Mouse (Mus musculus): Measurements from ENCODE around the gene Tssk3. TPM values are rescaled to one million over a fixed set of nuclear protein-coding genes. Genes with fewer than 3 reads are reported as not detected.
"Not testable (repeated sequence)": the region's sequence is repeated elsewhere in the genome, so short reads cannot be mapped to it uniquely, and the experiment has no call there.

Gene Tssk3
- polyA plus RNA-seq, 1 experiment from 2014 or later, result not detected

DNA sequence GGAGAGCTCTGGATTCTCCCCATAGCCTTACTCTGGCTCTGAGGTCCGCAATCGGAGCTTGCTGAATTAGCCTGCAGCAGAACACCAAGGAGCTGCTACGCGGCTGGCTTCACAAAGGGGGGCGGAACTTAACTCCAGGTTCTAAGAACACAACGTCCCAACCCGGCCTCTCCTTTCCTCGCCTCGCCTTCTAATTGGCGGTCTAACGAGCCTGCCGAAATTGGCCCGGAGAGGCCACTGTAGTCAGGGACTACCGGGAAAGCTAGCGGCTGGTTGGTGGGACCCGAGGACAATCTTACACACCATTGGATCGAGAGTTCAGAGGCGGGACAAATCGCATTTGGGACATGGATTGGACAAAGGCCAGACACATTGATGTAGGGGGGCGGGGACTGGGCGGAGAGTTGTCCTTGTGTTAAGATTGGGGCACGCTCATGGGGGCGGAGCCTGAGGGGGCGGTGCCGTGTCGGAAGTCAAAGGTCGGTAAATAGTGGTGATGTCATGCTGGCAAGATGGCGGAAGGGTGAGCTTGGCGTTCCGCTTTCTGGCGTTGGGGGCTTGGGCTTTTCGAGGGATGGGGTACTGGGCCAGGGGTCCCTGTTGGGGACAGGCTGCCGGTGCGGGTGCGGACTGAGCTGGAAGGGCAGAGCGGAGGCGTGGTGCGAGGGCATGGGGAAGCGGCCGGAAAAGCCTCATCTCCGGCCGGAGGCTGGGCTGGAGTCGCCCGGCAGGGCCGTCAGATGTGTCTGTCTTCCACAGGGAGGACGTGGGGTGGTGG, 29.4 kb downstream of the Tssk3 start, which contains the start of gene Bsdc1:
Bsdc1 (plus strand) TSS at position 399 of the 778 bp plus-strand sequence.
- H3K27me3 ChIP-seq (ENCODE audit: control insufficient read depth, insufficient read depth, low read length), result no peaks in the 10 kb centered on the region
- WGBS (ENCODE audit: insufficient replicate concordance), result under 1% methylated on average over 45 of the region's 46 CpGs
- H3K4me1 ChIP-seq (ENCODE audit: control insufficient read depth, insufficient read depth, low read length), result peaks cover 6% of the 10 kb centered on the region; the same call in 1 of the 2 replicates
- peak within 1 kb of the TSS; percentile 85 for H3K4me3 ChIP-seq (ENCODE audit: low read depth, low read length)
- H3K36me3 ChIP-seq (ENCODE audit: control insufficient read depth, insufficient read depth, low read length), result peaks cover 11% of the 10 kb centered on the region
- peak within 1 kb of the TSS; percentile 81 for H3K9ac ChIP-seq (ENCODE audit: low read depth, low read length)
- peak; percentile 99 for ATAC-seq (replicated peaks; ENCODE audit: insufficient number of reproducible peaks, low FRiP score, low TSS enrichment)
- H3K4me2 ChIP-seq, result peak within 1 kb of the TSS; percentile 87
- H3K9me3 ChIP-seq (replicated peaks; ENCODE audit: control insufficient read depth, low read length), result no peaks in the 10 kb centered on the region
- H3K27ac ChIP-seq (ENCODE audit: low read depth, low read length), result peak within 1 kb of the TSS; percentile 77

DNA sequence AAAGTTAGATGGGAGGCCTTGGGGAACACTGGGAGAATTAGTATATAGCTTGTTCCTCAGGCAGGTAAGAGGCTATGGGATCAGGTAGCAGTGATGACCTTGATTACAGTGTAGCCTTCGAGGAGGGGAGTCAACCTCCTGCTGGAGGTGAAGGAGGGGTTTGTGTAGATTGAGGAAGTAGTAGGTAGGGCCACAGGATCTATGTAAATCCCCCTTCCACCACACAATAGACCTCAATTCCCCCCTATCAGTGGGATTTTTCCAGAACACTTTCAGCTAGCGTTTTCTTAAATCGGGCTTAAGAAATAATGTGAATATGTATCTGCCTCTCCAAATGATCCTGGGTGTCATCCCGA, 30.0 kb downstream of the Tssk3 start:
- Histone ChIP-seq H3K4me1 (ENCODE audit: control insufficient read depth, insufficient read depth, low read length) (peaks cover 6% of the 10 kb centered on the region; the same call in 1 of the 2 replicates), H3K9ac (ENCODE audit: low read depth, low read length) (peak overlapping the region; percentile 81), H3K27ac (ENCODE audit: low read depth, low read length) (peak overlapping the region; percentile 77), H3K36me3 (ENCODE audit: control insufficient read depth, insufficient read depth, low read length) (peaks cover 7% of the 10 kb centered on the region), H3K4me3 (ENCODE audit: low read depth, low read length) (peak overlapping the region; percentile 85), H3K9me3 (replicated peaks; ENCODE audit: control insufficient read depth, low read length) (no peaks in the 10 kb centered on the region), H3K4me2 (peak overlapping the region; percentile 84), H3K27me3 (ENCODE audit: control insufficient read depth, insufficient read depth, low read length) (no peaks in the 10 kb centered on the region)
- WGBS (ENCODE audit: insufficient replicate concordance), result 0% methylated on average over 4 of the region's 4 CpGs
- no peak for ATAC-seq (replicated peaks; ENCODE audit: insufficient number of reproducible peaks, low FRiP score, low TSS enrichment)

DNA sequence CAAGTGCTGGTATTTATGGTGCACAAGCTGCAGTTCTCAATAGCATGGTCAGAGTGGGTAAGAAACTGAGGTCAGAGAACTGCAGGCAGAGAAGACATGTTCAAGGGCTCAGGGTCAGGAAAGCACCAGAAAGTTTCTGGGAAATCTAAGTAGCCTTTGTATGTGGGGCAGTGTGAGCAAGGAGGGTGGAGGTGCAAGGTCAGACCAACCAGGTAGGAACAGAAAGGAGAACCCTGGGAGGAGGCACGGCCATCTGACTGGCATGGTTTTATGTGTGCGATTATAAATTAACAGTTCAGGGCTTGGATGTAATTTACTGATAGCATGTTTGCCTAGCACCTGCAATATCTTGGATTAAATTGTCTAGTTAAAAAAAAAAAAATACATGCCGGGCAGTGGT, 31.1 kb downstream of the Tssk3 start:
- H3K9ac ChIP-seq (ENCODE audit: low read depth, low read length), result no peak overlapping the region
- no peaks in the 10 kb centered on the region for H3K36me3 ChIP-seq (ENCODE audit: control insufficient read depth, insufficient read depth, low read length)
- H3K9me3 ChIP-seq (replicated peaks; ENCODE audit: control insufficient read depth, low read length), result no peaks in the 10 kb centered on the region
- no peak for ATAC-seq (replicated peaks; ENCODE audit: insufficient number of reproducible peaks, low FRiP score, low TSS enrichment)
- WGBS (ENCODE audit: insufficient replicate concordance), result 88% methylated on average over 3 of the region's 3 CpGs
- H3K4me2 ChIP-seq, result no peak overlapping the region
- H3K27me3 ChIP-seq (ENCODE audit: control insufficient read depth, insufficient read depth, low read length), result no peaks in the 10 kb centered on the region
- H3K27ac ChIP-seq (ENCODE audit: low read depth, low read length), result no peak overlapping the region
- H3K4me3 ChIP-seq (ENCODE audit: low read depth, low read length), result no peak overlapping the region
- H3K4me1 ChIP-seq (ENCODE audit: control insufficient read depth, insufficient read depth, low read length), result peaks cover 6% of the 10 kb centered on the region; the same call in 1 of the 2 replicates

DNA sequence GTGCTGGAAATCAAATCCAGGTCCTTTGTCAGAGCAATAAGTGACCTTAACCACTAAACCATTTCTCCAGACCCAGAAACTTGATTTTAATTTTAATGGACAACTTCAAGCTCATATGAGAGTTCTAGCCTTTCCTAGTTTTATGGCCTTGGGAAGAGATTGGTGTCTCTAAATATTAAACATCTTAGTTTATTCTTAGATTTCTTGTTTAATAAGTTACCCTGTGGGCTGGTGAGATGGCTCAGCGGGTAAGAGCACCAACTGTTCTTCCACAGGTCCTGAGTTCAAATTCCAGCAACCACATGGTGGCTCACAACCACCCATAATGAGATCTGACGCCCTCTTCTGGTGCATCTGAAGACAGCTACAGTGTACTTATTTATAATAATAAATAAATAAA, 33.5 kb downstream of the Tssk3 start:
- not testable (repeated sequence) for H3K27ac ChIP-seq (ENCODE audit: low read depth, low read length); H3K4me3 ChIP-seq (ENCODE audit: low read depth, low read length); H3K9me3 ChIP-seq (replicated peaks; ENCODE audit: control insufficient read depth, low read length); H3K27me3 ChIP-seq (ENCODE audit: control insufficient read depth, insufficient read depth, low read length); H3K4me2 ChIP-seq; H3K4me1 ChIP-seq (ENCODE audit: control insufficient read depth, insufficient read depth, low read length); H3K9ac ChIP-seq (ENCODE audit: low read depth, low read length); ATAC-seq (replicated peaks; ENCODE audit: insufficient number of reproducible peaks, low FRiP score, low TSS enrichment); H3K36me3 ChIP-seq (ENCODE audit: control insufficient read depth, insufficient read depth, low read length)
- WGBS (ENCODE audit: insufficient replicate concordance), result 59% methylated on average over 2 of the region's 2 CpGs

DNA sequence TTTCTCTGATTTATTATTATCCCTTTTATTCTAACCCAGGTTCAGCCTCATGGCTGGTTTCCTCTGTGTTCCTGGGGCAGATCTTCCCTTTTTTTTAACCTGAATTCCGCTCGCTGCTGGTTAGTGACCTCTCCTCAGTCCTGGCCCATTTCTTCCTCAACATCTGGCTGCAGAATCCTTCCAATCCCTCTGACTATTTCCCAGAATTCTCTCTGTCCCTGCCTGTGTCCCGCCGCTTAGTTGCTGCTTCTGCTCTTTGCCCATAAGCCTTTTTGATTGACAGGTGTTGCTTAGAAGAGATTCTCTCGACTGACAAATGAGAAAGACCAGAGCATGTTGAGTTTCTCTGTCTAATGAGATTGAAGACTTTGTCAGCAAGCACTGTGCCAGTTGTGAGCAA, 34.7 kb downstream of the Tssk3 start:
- no peaks in the 10 kb centered on the region for H3K36me3 ChIP-seq (ENCODE audit: control insufficient read depth, insufficient read depth, low read length)
- H3K4me1 ChIP-seq (ENCODE audit: control insufficient read depth, insufficient read depth, low read length), result no peaks in the 10 kb centered on the region
- no peak overlapping the region for H3K9ac ChIP-seq (ENCODE audit: low read depth, low read length)
- H3K9me3 ChIP-seq (replicated peaks; ENCODE audit: control insufficient read depth, low read length), result no peaks in the 10 kb centered on the region
- H3K4me2 ChIP-seq, result no peak overlapping the region
- no peak for ATAC-seq (replicated peaks; ENCODE audit: insufficient number of reproducible peaks, low FRiP score, low TSS enrichment)
- H3K4me3 ChIP-seq (ENCODE audit: low read depth, low read length), result no peak overlapping the region
- H3K27ac ChIP-seq (ENCODE audit: low read depth, low read length), result no peak overlapping the region
- no peaks in the 10 kb centered on the region for H3K27me3 ChIP-seq (ENCODE audit: control insufficient read depth, insufficient read depth, low read length)
- 49% methylated on average over 5 of the region's 5 CpGs for WGBS (ENCODE audit: insufficient replicate concordance)

DNA sequence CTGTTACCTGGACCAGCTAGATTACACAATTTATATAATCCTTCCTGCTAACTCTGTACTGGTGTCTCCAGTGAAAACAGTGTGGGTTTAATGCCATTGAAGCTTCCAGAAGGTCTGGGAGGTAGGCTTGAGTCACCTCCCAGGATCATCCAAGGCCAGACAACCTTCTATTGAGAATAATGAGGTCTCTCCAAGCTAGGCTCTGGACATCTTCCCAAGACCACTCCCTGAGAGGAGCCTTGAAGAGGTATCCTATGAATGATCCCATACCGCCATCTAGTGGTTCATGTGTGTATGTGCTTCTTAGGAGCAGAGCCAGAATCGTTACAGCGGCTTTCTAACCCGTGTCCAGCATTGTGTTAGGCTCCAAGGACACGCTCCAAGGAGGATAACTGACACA, 35.6 kb downstream of the Tssk3 start:
- Histone ChIP-seq H3K27ac (ENCODE audit: low read depth, low read length) (no peak overlapping the region), H3K4me2 (no peak overlapping the region), H3K27me3 (ENCODE audit: control insufficient read depth, insufficient read depth, low read length) (no peaks in the 10 kb centered on the region), H3K9ac (ENCODE audit: low read depth, low read length) (no peak overlapping the region), H3K9me3 (replicated peaks; ENCODE audit: control insufficient read depth, low read length) (no peaks in the 10 kb centered on the region), H3K36me3 (ENCODE audit: control insufficient read depth, insufficient read depth, low read length) (no peaks in the 10 kb centered on the region), H3K4me1 (ENCODE audit: control insufficient read depth, insufficient read depth, low read length) (no peaks in the 10 kb centered on the region), H3K4me3 (ENCODE audit: low read depth, low read length) (no peak overlapping the region)
- peak; percentile 14; the same call in 1 of the 2 replicates for ATAC-seq (replicated peaks; ENCODE audit: insufficient number of reproducible peaks, low FRiP score, low TSS enrichment)
- WGBS (ENCODE audit: insufficient replicate concordance), result 3% methylated on average over 5 of the region's 5 CpGs

DNA sequence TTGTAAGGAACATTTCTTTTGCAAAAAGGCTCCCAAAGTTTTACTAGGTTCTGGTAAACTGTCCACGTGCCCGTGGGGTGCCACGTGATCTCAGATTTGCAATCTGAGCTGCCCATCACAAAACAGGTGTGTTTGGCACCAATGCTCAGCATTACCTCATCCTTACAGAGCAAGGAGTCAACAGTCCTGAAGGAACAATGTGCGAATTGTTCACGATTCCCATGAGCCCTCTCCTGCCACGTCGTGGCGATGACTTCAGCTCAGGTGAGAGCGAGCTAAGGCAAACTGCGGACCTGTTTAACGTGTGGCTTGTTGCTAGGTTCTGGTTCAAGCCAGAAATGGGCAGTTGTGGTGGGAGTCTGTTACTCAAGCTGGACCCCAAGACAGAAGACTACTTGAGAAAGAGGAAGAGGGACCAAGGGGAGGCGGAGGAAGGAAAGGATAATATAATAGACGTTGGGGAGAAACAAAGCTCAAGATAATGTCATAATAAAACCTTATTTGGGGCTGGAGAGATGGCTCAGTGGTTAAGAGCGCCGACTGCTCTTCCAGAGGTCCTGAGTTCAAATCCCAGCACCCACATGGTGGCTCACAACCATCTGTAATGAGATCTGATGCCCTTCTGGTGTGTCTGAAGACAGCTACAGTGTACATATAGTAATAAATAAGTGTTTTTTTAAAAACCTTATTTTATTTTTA, 39.2 kb downstream of the Tssk3 start:
- Histone ChIP-seq H3K4me3 (ENCODE audit: low read depth, low read length) (no peak overlapping the region), H3K27me3 (ENCODE audit: control insufficient read depth, insufficient read depth, low read length) (no peaks in the 10 kb centered on the region), H3K27ac (ENCODE audit: low read depth, low read length) (no peak overlapping the region), H3K36me3 (ENCODE audit: control insufficient read depth, insufficient read depth, low read length) (no peaks in the 10 kb centered on the region), H3K9me3 (replicated peaks; ENCODE audit: control insufficient read depth, low read length) (no peaks in the 10 kb centered on the region), H3K4me1 (ENCODE audit: control insufficient read depth, insufficient read depth, low read length) (0 out of 2 replicates have a peak, but pooled peaks cover 3% of the 10 kb centered on the region), H3K9ac (ENCODE audit: low read depth, low read length) (no peak overlapping the region), H3K4me2 (no peak overlapping the region)
- ATAC-seq (replicated peaks; ENCODE audit: insufficient number of reproducible peaks, low FRiP score, low TSS enrichment), result no peak
- WGBS (ENCODE audit: insufficient replicate concordance), result 82% methylated on average over 15 of the region's 15 CpGs

DNA sequence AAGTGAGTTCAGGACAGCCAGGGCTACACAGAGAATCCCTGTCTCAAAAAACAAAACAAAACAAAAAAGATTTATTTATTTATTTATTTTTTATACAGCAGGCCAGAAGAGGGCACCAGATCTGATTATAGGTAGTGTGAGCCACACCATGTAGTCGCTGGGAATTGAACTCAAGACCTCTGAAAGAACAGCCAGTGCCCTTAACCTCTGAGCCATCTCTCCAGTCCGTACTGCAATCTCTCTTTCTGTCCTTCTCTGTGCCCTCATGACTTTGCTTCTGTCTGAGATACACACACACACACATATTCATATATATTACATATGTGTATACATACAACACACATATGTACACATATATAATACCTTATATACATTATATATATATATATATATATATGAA, 40.0 kb downstream of the Tssk3 start:
- H3K36me3 ChIP-seq (ENCODE audit: control insufficient read depth, insufficient read depth, low read length), result no peaks in the 10 kb centered on the region
- no peak overlapping the region for H3K27ac ChIP-seq (ENCODE audit: low read depth, low read length)
- no peak overlapping the region for H3K9ac ChIP-seq (ENCODE audit: low read depth, low read length)
- ATAC-seq (replicated peaks; ENCODE audit: insufficient number of reproducible peaks, low FRiP score, low TSS enrichment), result no peak
- WGBS (ENCODE audit: insufficient replicate concordance), result 62% methylated on average over 2 of the region's 2 CpGs
- no peak overlapping the region for H3K4me2 ChIP-seq
- H3K4me1 ChIP-seq (ENCODE audit: control insufficient read depth, insufficient read depth, low read length), result 0 out of 2 replicates have a peak, but pooled peaks cover 3% of the 10 kb centered on the region
- H3K4me3 ChIP-seq (ENCODE audit: low read depth, low read length), result no peak overlapping the region
- H3K9me3 ChIP-seq (replicated peaks; ENCODE audit: control insufficient read depth, low read length), result no peaks in the 10 kb centered on the region
- no peaks in the 10 kb centered on the region for H3K27me3 ChIP-seq (ENCODE audit: control insufficient read depth, insufficient read depth, low read length)

All from heart, embryonic 11.5 days (tissue).